Mouse (Mus musculus) small intestine, adult 2 months (tissue): Measurements from ENCODE around the gene Terb1. TPM values are rescaled to one million over a fixed set of nuclear protein-coding genes. Genes with fewer than 3 reads are reported as not detected.
A peak's percentile ranks its signal among the peaks of the same experiment; 100 is the strongest.

Source experiments
- H3K27ac ChIP-seq: fragments of 200-500 bp; 2 replicates; pipeline ENCODE4 v1.5.1; 2012; ENCODE audit warnings: low read depth, low read length, control low read depth, inconsistent platforms; ENCODE audit not compliant: insufficient read depth
- H3K27me3 ChIP-seq: fragments of 200-500 bp; 2 replicates; pipeline ENCODE4 v1.6.1; 2012; ENCODE audit warnings: mild to moderate bottlenecking, moderate library complexity, low read length, inconsistent platforms; ENCODE audit not compliant: control insufficient read depth, insufficient read depth
- H3K36me3 ChIP-seq: fragments of 200-500 bp; 2 replicates; pipeline ENCODE4 v1.6.1; 2012; ENCODE audit warnings: mild to moderate bottlenecking, low read length, control low read depth, inconsistent platforms; ENCODE audit not compliant: control insufficient read depth, insufficient read depth
- H3K4me1 ChIP-seq: fragments of 200-500 bp; 2 replicates; pipeline ENCODE4 v1.6.1; 2012; ENCODE audit warnings: low read length, inconsistent platforms, mixed read lengths; ENCODE audit not compliant: control insufficient read depth, insufficient read depth, insufficient read length
- H3K4me3 ChIP-seq: fragments of 200-500 bp; 2 replicates; pipeline ENCODE4 v1.5.1; 2012; ENCODE audit warnings: low read depth, mild to moderate bottlenecking, control low read depth, inconsistent platforms, low read length, moderate library complexity
- CTCF ChIP-seq: fragments of 200-500 bp; IDR thresholded peaks from 2 replicates; pipeline ENCODE4 v1.5.1; 2012; ENCODE audit warnings: low read depth, mild to moderate bottlenecking, control low read depth, inconsistent platforms, low read length, moderate library complexity, mixed read lengths; ENCODE audit not compliant: insufficient replicate concordance, insufficient read length; ENCODE audit errors: extremely low read depth
- POLR2A ChIP-seq: fragments of 200-500 bp; IDR thresholded peaks from 2 replicates; pipeline ENCODE4 v1.6.1; 2012; ENCODE audit warnings: low read depth, mild to moderate bottlenecking, control low read depth, inconsistent platforms, low read length, moderate library complexity
- WGBS: fragments of 180-500 bp; shearing (Covaris S2); methylation state at CpG from one replicate; pipeline ENCODE4 v1.1.7; 2018; 5-methylcytosine and 5-hydroxymethylcytosine counted together
- polyA plus RNA-seq: library from polyadenylated mRNA; depleted of rRNA; stranded (reverse); fragments of >200 nt; gene quantifications from 2 replicates; pipeline ENCODE4 v1.2.3, GENCODE M21; 2012; rRNA removed

Gene Terb1
- 0.06 TPM in 1 of 2 replicates, not detected in the other for polyA plus RNA-seq

GRCm38 (mm10) chr8:104509061-104510006 lies at the start of gene Terb1:
Gene Terb1, minus strand, starts transcription at chr8:104509910.
- TF ChIP-seq POLR2A (no peak), CTCF (no peak)
- WGBS: 2% methylated on average over 64 of the region's 64 CpGs

GRCm38 (mm10) chr8:104557226-104557625 lies 47.5 kb upstream of the Terb1 start:
- Histone ChIP-seq H3K27ac (no peak overlapping the region), H3K4me3 (no peak overlapping the region), H3K27me3 (no peaks in the 10 kb centered on the region), H3K36me3 (no peaks in the 10 kb centered on the region), H3K4me1 (no peaks in the 10 kb centered on the region)
- TF ChIP-seq POLR2A: no peak
- no peak for TF ChIP-seq CTCF
- WGBS: 55% methylated on average over 7 of the region's 7 CpGs

More at GRCm38 (mm10) chr8:104509061-104510006, at the start of gene Terb1:
- Histone ChIP-seq H3K27me3 (no peaks in the 10 kb centered on the region), H3K4me1 (peaks cover 4% of the 10 kb centered on the region), H3K27ac (no peak within 1 kb of the TSS), H3K4me3 (peak within 1 kb of the TSS; percentile 66), H3K36me3 (peaks cover 12% of the 10 kb centered on the region)

GRCm38 (mm10) chr8:104555191-104555590 lies 45.5 kb upstream of the Terb1 start:
- Histone ChIP-seq H3K27ac (no peak overlapping the region), H3K36me3 (no peaks in the 10 kb centered on the region), H3K4me3 (no peak overlapping the region), H3K4me1 (no peaks in the 10 kb centered on the region), H3K27me3 (no peaks in the 10 kb centered on the region)
- TF ChIP-seq POLR2A (no peak), CTCF (no peak)
- WGBS: 71% methylated on average over 4 of the region's 4 CpGs

GRCm38 (mm10) chr8:104543440-104544045 lies 33.8 kb upstream of the Terb1 start:
- peaks cover 26% of the 10 kb centered on the region for H3K27me3 ChIP-seq
- 83% methylated on average over 8 of the region's 8 CpGs for WGBS
- no peaks in the 10 kb centered on the region for H3K36me3 ChIP-seq
- peaks cover 9% of the 10 kb centered on the region; the same call in 1 of the 2 replicates for H3K4me1 ChIP-seq
- TF ChIP-seq CTCF: no peak
- TF ChIP-seq POLR2A: no peak
- H3K27ac ChIP-seq: no peak overlapping the region
- no peak overlapping the region for H3K4me3 ChIP-seq

GRCm38 (mm10) chr8:104542160-104542559 lies 32.5 kb upstream of the Terb1 start:
- Histone ChIP-seq H3K27ac (no peak overlapping the region), H3K27me3 (peaks cover 26% of the 10 kb centered on the region), H3K4me3 (no peak overlapping the region), H3K4me1 (peaks cover 9% of the 10 kb centered on the region; the same call in 1 of the 2 replicates), H3K36me3 (no peaks in the 10 kb centered on the region)
- 20% methylated on average over 11 of the region's 11 CpGs for WGBS
- no peak for TF ChIP-seq POLR2A
- no peak for TF ChIP-seq CTCF

- H3K4me3 ChIP-seq: peak overlapping the region; percentile 57
- TF ChIP-seq POLR2A: no peak
- TF ChIP-seq CTCF: no peak
These were observed 31.8 kb upstream of the Terb1 start for GRCm38 (mm10) chr8:104541515-104541880.

GRCm38 (mm10) chr8:104540710-104541514 lies 31.2 kb upstream of the Terb1 start:
- H3K36me3 ChIP-seq: no peaks in the 10 kb centered on the region

More at GRCm38 (mm10) chr8:104541515-104541880, 31.8 kb upstream of the Terb1 start:
- WGBS: 15% methylated on average over 8 of the region's 8 CpGs
- Histone ChIP-seq H3K27me3 (peaks cover 26% of the 10 kb centered on the region), H3K27ac (no peak overlapping the region), H3K4me1 (peaks cover 9% of the 10 kb centered on the region; the same call in 1 of the 2 replicates), H3K36me3 (no peaks in the 10 kb centered on the region)

More at GRCm38 (mm10) chr8:104540710-104541514, 31.2 kb upstream of the Terb1 start:
- peaks cover 26% of the 10 kb centered on the region for H3K27me3 ChIP-seq
- 1% methylated on average over 75 of the region's 76 CpGs for WGBS
- no peak for TF ChIP-seq CTCF
- no peak for TF ChIP-seq POLR2A
- H3K27ac ChIP-seq: no peak overlapping the region
- H3K4me3 ChIP-seq: peak overlapping the region; percentile 57
- peaks cover 9% of the 10 kb centered on the region for H3K4me1 ChIP-seq
